Mouse (Mus musculus): ENCODE results near the gene Calm3. TPM values are rescaled to one million over a fixed set of nuclear protein-coding genes. Genes with fewer than 3 reads are reported as not detected.
"Not testable (repeated sequence)": the region's sequence is repeated elsewhere in the genome, so short reads cannot be mapped to it uniquely, and the experiment has no call there.

Calm3 gene
- 307 and 317 TPM in 2 replicates for polyA plus RNA-seq (2015; fragmentation: Nextera tagmentation; extraction: Ambion mirVana)

- Histone ChIP-seq H3K36me3 (peaks cover 16% of the 10 kb centered on the region), H3K9ac (peak within 1 kb of the TSS; percentile 99), H3K4me1 (replicated peaks) (peaks cover 38% of the 10 kb centered on the region), H3K27me3 (no peaks in the 10 kb centered on the region), H3K9me3 (no peaks in the 10 kb centered on the region), H3K4me3 (peak within 1 kb of the TSS; percentile 94), H3K27ac (peak within 1 kb of the TSS; percentile 99), H3K4me2 (peak within 1 kb of the TSS; percentile 82)
- WGBS = 2% methylated on average over 63 of the region's 64 CpGs
- peak; percentile 93 for ATAC-seq (ENCODE audit: low FRiP score)
Measured at GRCm38 (mm10) chr7:16924037-16924834, at the start of gene Calm3. TSS of gene Calm3 (minus strand) at chr7:16924114.

- Histone ChIP-seq H3K4me1 (replicated peaks) (no peaks in the 10 kb centered on the region), H3K27me3 (no peaks in the 10 kb centered on the region), H3K9ac (no peak overlapping the region), H3K4me2 (no peak overlapping the region), H3K9me3 (no peaks in the 10 kb centered on the region), H3K36me3 (no peaks in the 10 kb centered on the region), H3K4me3 (no peak overlapping the region), H3K27ac (no peak overlapping the region)
- ATAC-seq (ENCODE audit: low FRiP score) = no peak
- 86% methylated on average over 3 of the region's 3 CpGs for WGBS
Measured at GRCm38 (mm10) chr7:16971160-16971559, 47.2 kb upstream of the Calm3 start.

GRCm38 (mm10) chr7:16968414-16968813 is 44.5 kb upstream of the Calm3 start:
- Histone ChIP-seq H3K4me3 (no peak overlapping the region), H3K27me3 (no peaks in the 10 kb centered on the region), H3K9ac (no peak overlapping the region), H3K4me1 (replicated peaks) (peaks cover 3% of the 10 kb centered on the region; the same call in 1 of the 2 replicates), H3K27ac (no peak overlapping the region), H3K9me3 (no peaks in the 10 kb centered on the region), H3K4me2 (no peak overlapping the region), H3K36me3 (0 out of 2 replicates have a peak, but pooled peaks cover 5% of the 10 kb centered on the region)
- WGBS = 88% methylated on average over 6 of the region's 6 CpGs
- no peak for ATAC-seq (ENCODE audit: low FRiP score)

- peak overlapping the region; percentile 76 for H3K4me2 ChIP-seq
- peaks cover 25% of the 10 kb centered on the region for H3K36me3 ChIP-seq
- H3K27me3 ChIP-seq = no peaks in the 10 kb centered on the region
- H3K27ac ChIP-seq = no peak overlapping the region
- no peak for ATAC-seq (ENCODE audit: low FRiP score)
- H3K4me3 ChIP-seq = peak overlapping the region; percentile 7; the same call in 1 of the 2 replicates
- 82% methylated on average over 5 of the region's 5 CpGs for WGBS
- H3K4me1 ChIP-seq (replicated peaks) = peaks cover 60% of the 10 kb centered on the region
- H3K9ac ChIP-seq = no peak overlapping the region
- no peaks in the 10 kb centered on the region for H3K9me3 ChIP-seq
Measured at GRCm38 (mm10) chr7:16961678-16962077, 37.8 kb upstream of the Calm3 start.

GRCm38 (mm10) chr7:16959539-16960187 is 35.7 kb upstream of the Calm3 start, which contains the start of gene Pnmal1:
TSS of gene Pnmal1 (plus strand) at chr7:16959679.
- Histone ChIP-seq H3K9ac (peak within 1 kb of the TSS; percentile 70), H3K9me3 (no peaks in the 10 kb centered on the region), H3K36me3 (peaks cover 25% of the 10 kb centered on the region), H3K4me1 (replicated peaks) (peaks cover 67% of the 10 kb centered on the region), H3K27ac (peak within 1 kb of the TSS; percentile 97), H3K4me3 (peak within 1 kb of the TSS; percentile 45), H3K4me2 (peak within 1 kb of the TSS; percentile 76), H3K27me3 (no peaks in the 10 kb centered on the region)
- ATAC-seq (ENCODE audit: low FRiP score) = peak; percentile 94
- 5% methylated on average over 17 of the region's 17 CpGs for WGBS

GRCm38 (mm10) chr7:16956410-16957265 is 32.7 kb upstream of the Calm3 start:
- H3K9me3 ChIP-seq = no peaks in the 10 kb centered on the region
- H3K36me3 ChIP-seq = peaks cover 9% of the 10 kb centered on the region; the same call in 1 of the 2 replicates
- 0 out of 2 replicates have a peak, but pooled peaks have one; percentile 31 for ATAC-seq (ENCODE audit: low FRiP score)
- peaks cover 59% of the 10 kb centered on the region for H3K4me1 ChIP-seq (replicated peaks)
- peak overlapping the region; percentile 36 for H3K4me2 ChIP-seq
- WGBS = 30% methylated on average over 15 of the region's 15 CpGs
- peak overlapping the region; percentile 93 for H3K27ac ChIP-seq
- H3K27me3 ChIP-seq = no peaks in the 10 kb centered on the region
- H3K4me3 ChIP-seq = no peak overlapping the region
- H3K9ac ChIP-seq = peak overlapping the region; percentile 58; the same call in 1 of the 2 replicates

- Histone ChIP-seq H3K9me3 (no peaks in the 10 kb centered on the region), H3K27ac (peak overlapping the region; percentile 93), H3K27me3 (no peaks in the 10 kb centered on the region), H3K9ac (no peak overlapping the region), H3K4me3 (no peak overlapping the region), H3K4me1 (replicated peaks) (peaks cover 56% of the 10 kb centered on the region), H3K4me2 (no peak overlapping the region), H3K36me3 (0 out of 2 replicates have a peak, but pooled peaks cover under 1% of the 10 kb centered on the region)
- ATAC-seq (ENCODE audit: low FRiP score) = no peak
- WGBS = 91% methylated on average over 4 of the region's 4 CpGs
Measured at GRCm38 (mm10) chr7:16955712-16956111, 31.8 kb upstream of the Calm3 start.

GRCm38 (mm10) chr7:16953776-16954175 is 29.9 kb upstream of the Calm3 start:
- H3K36me3 ChIP-seq; H3K27ac ChIP-seq; H3K9me3 ChIP-seq; ATAC-seq (ENCODE audit: low FRiP score); H3K4me2 ChIP-seq; H3K4me3 ChIP-seq; H3K9ac ChIP-seq; H3K27me3 ChIP-seq: not testable (repeated sequence)
- H3K4me1 ChIP-seq (replicated peaks) = peaks cover 57% of the 10 kb centered on the region
- WGBS = 70% methylated on average over 2 of the region's 2 CpGs

GRCm38 (mm10) chr7:16950861-16951635 is 27.1 kb upstream of the Calm3 start:
- Histone ChIP-seq H3K36me3 (peaks cover 10% of the 10 kb centered on the region; the same call in 1 of the 2 replicates), H3K9ac (no peak overlapping the region; the same call in 1 of the 2 replicates), H3K9me3 (no peaks in the 10 kb centered on the region), H3K4me1 (replicated peaks) (peaks cover 60% of the 10 kb centered on the region), H3K4me2 (peak overlapping the region; percentile 97), H3K27ac (peak overlapping the region; percentile 97), H3K27me3 (peaks cover 8% of the 10 kb centered on the region; the same call in 1 of the 2 replicates), H3K4me3 (no peak overlapping the region)
- WGBS = 31% methylated on average over 18 of the region's 18 CpGs
- peak; percentile 33 for ATAC-seq (ENCODE audit: low FRiP score)

GRCm38 (mm10) chr7:16949908-16950841 is 26.3 kb upstream of the Calm3 start:
- peak overlapping the region; percentile 93 for H3K9ac ChIP-seq
- peaks cover 8% of the 10 kb centered on the region; the same call in 1 of the 2 replicates for H3K27me3 ChIP-seq
- peak overlapping the region; percentile 97 for H3K27ac ChIP-seq
- peak overlapping the region; percentile 85 for H3K4me3 ChIP-seq
- peak overlapping the region; percentile 97 for H3K4me2 ChIP-seq
- WGBS = 10% methylated on average over 29 of the region's 29 CpGs
- H3K36me3 ChIP-seq = peaks cover 10% of the 10 kb centered on the region; the same call in 1 of the 2 replicates
- peaks cover 68% of the 10 kb centered on the region for H3K4me1 ChIP-seq (replicated peaks)
- peak; percentile 49 for ATAC-seq (ENCODE audit: low FRiP score)
- no peaks in the 10 kb centered on the region for H3K9me3 ChIP-seq
